Mouse (Mus musculus): ENCODE measurements around the gene Pcp4l1.
"Not testable (repeated sequence)": the region's sequence is repeated elsewhere in the genome, so short reads cannot be mapped to it uniquely, and the experiment has no call there.

The Pcp4l1 gene

GRCm38 (mm10) chr1:171195887-171196397, at the start of gene Pcp4l1:
Gene Pcp4l1 (minus strand): TSS chr1:171196268.
- peak; percentile 67 for DNase-seq

- DNase-seq = no peak
Measured at GRCm38 (mm10) chr1:171245353-171245752, 49.3 kb upstream of the Pcp4l1 start.

GRCm38 (mm10) chr1:171241952-171242351, 45.9 kb upstream of the Pcp4l1 start:
- not testable (repeated sequence) for DNase-seq

- DNase-seq = no peak
Measured at GRCm38 (mm10) chr1:171240911-171241310, 44.8 kb upstream of the Pcp4l1 start.

- DNase-seq = peak; percentile 69
Measured at GRCm38 (mm10) chr1:171239992-171240744, 44.1 kb upstream of the Pcp4l1 start.

- DNase-seq = peak; percentile 72
Measured at GRCm38 (mm10) chr1:171238463-171238862, 42.4 kb upstream of the Pcp4l1 start.

GRCm38 (mm10) chr1:171237438-171237837, 41.4 kb upstream of the Pcp4l1 start:
- no peak for DNase-seq

GRCm38 (mm10) chr1:171235791-171236190, 39.7 kb upstream of the Pcp4l1 start:
- no peak for DNase-seq

- no peak for DNase-seq
Measured at GRCm38 (mm10) chr1:171234538-171234937, 38.5 kb upstream of the Pcp4l1 start.

GRCm38 (mm10) chr1:171234126-171234525, 38.1 kb upstream of the Pcp4l1 start, which contains the start of gene Fcer1g:
Gene Fcer1g (minus strand): TSS chr1:171234365.
- DNase-seq = no peak

GRCm38 (mm10) chr1:171232800-171233730, 37.0 kb upstream of the Pcp4l1 start:
- DNase-seq = peak; percentile 59

- DNase-seq = no peak
Measured at GRCm38 (mm10) chr1:171232348-171232747, 36.3 kb upstream of the Pcp4l1 start.

- no peak for DNase-seq
Measured at GRCm38 (mm10) chr1:171231844-171232243, 35.8 kb upstream of the Pcp4l1 start.

- DNase-seq = no peak
Measured at GRCm38 (mm10) chr1:171230215-171230614, 34.1 kb upstream of the Pcp4l1 start.

GRCm38 (mm10) chr1:171229750-171230149, 33.7 kb upstream of the Pcp4l1 start:
- no peak for DNase-seq

GRCm38 (mm10) chr1:171227879-171228278, 31.8 kb upstream of the Pcp4l1 start:
- no peak for DNase-seq

- no peak for DNase-seq
Measured at GRCm38 (mm10) chr1:171226780-171227179, 30.7 kb upstream of the Pcp4l1 start.

GRCm38 (mm10) chr1:171224857-171225256, 28.8 kb upstream of the Pcp4l1 start, which contains the start of gene Apoa2:
Gene Apoa2 (plus strand): TSS chr1:171225054.
- DNase-seq = no peak

GRCm38 (mm10) chr1:171223796-171224195, 27.7 kb upstream of the Pcp4l1 start:
- DNase-seq = peak; percentile 38

- no peak for DNase-seq
Measured at GRCm38 (mm10) chr1:171223168-171223567, 27.1 kb upstream of the Pcp4l1 start.

- DNase-seq = peak; percentile 97
Measured at GRCm38 (mm10) chr1:171222238-171223155, 26.4 kb upstream of the Pcp4l1 start, which contains the start of gene Tomm40l. Gene Tomm40l (minus strand): TSS chr1:171222514.

Measured in lung, postnatal 10 days (tissue).